Mouse (Mus musculus) hematopoietic multipotent progenitor cell, adult 10-12 weeks (in vitro differentiated cells): ENCODE data around the gene Defa37. TPM values are rescaled to one million over a fixed set of nuclear protein-coding genes. Genes with fewer than 3 reads are reported as not detected.

Experiments
- polyA plus RNA-seq: library from polyadenylated mRNA; stranded (reverse); fragments of >175 nt; gene quantifications from 2 replicates; pipeline ENCODE4 v1.2.3, GENCODE M21; 2012; ENCODE audit warnings: low replicate concordance

The Defa37 gene
- polyA plus RNA-seq, result not detected in 2 replicates

GRCm38 (mm10) chr8:21565086-21565485, at the start of gene Defa37:
Defa37 (plus strand) TSS chr8:21565386.

GRCm38 (mm10) chr8:21528732-21529131, 36.5 kb upstream of the Defa37 start, which contains the start of gene Defa32:
Defa32 (plus strand) TSS chr8:21529032.

GRCm38 (mm10) chr8:21582706-21583105, 17.5 kb downstream of the Defa37 start, which contains the start of gene Defa28:
Defa28 (plus strand) TSS chr8:21583006.

GRCm38 (mm10) chr8:21594408-21594807, 29.2 kb downstream of the Defa37 start, which contains the start of gene Gm7861:
Gm7861 (minus strand) TSS chr8:21594508.

Other genes starting within 250 kb of the Defa37 start
- gene Defa27, start 249.8 kb upstream of the Defa37 start, polyA plus RNA-seq, result not detected in 2 replicates
- gene Defa29, start 238.4 kb upstream of the Defa37 start, polyA plus RNA-seq, result not detected in 2 replicates
- gene Defa2, start 186.9 kb upstream of the Defa37 start, polyA plus RNA-seq, result not detected in 2 replicates
- not detected in 2 replicates for gene Defa33, start 173.6 kb upstream of the Defa37 start, polyA plus RNA-seq
- gene Defa36, start 138.0 kb upstream of the Defa37 start, polyA plus RNA-seq, result not detected in 2 replicates
- gene Gm7849, start 108.8 kb upstream of the Defa37 start, polyA plus RNA-seq, result not detected in 2 replicates
- gene Defa20, start 56.1 kb upstream of the Defa37 start, polyA plus RNA-seq, result not detected in 2 replicates
- gene Defa32, start 36.4 kb upstream of the Defa37 start, polyA plus RNA-seq, result not detected in 2 replicates
- gene Defa28, start 17.6 kb downstream of the Defa37 start, polyA plus RNA-seq, result not detected in 2 replicates
- gene Gm7861, start 29.1 kb downstream of the Defa37 start, polyA plus RNA-seq, result not detected in 2 replicates
- gene Defa26, start 52.8 kb downstream of the Defa37 start, polyA plus RNA-seq, result not detected in 2 replicates
- gene Defa17, start 90.4 kb downstream of the Defa37 start, polyA plus RNA-seq, result not detected in 2 replicates
- gene Defa34, start 100.4 kb downstream of the Defa37 start, polyA plus RNA-seq, result not detected in 2 replicates
- not detected in 2 replicates for gene AY761184, start 138.3 kb downstream of the Defa37 start, polyA plus RNA-seq
- not detected in 2 replicates for gene Defa24, start 169.1 kb downstream of the Defa37 start, polyA plus RNA-seq